In genomic region chr5:118438016-118438415, GRCm38 (mm10) we compare ENCODE assay signal across 17 mouse cellular contexts.
DNase-seq lines count a peak whose midpoint lies in the region; TF ChIP-seq lines count a peak whose summit lies in the region.
"Had no signal": no experiment of that assay in that cellular context is flagged by ENCODE, and none has a peak within 500 bp of the region (broad histone marks: within the 10 kb centered on the region; RNA-seq: fewer than 3 reads in every experiment).

No protein-coding gene starts in this region.

- H3K4me3 ChIP-seq in gastrocnemius, adult 2 months, result no peak overlapping the region
- H3K4me3 ChIP-seq: heart, embryonic 15.5 days; lung, embryonic 15.5 days; midbrain, embryonic 10.5 days had no signal

- intact Hi-C loops in gastrocnemius, adult 2 months (cut with DNase I), result no loop called here

- DNase-seq in adrenal gland, postnatal 10 days, result peak; percentile 19
- DNase-seq in adrenal gland, adult 18-20 months (ENCODE audit: low spot score in 2 of 2), result no peak
- peak; percentile 29 for DNase-seq in gastrocnemius, adult 2 months
- no peak for DNase-seq in gastrocnemius, postnatal 25 days
- DNase-seq in lung, postnatal 10 days, result peak; percentile 48
- no peak for DNase-seq in lung, postnatal 25 days (ENCODE audit: low spot score)
- peak; percentile 71 for DNase-seq in adipocyte (ENCODE audit: low spot score)
- DNase-seq in kidney, adult 8-10 months, result no peak
- DNase-seq: cerebellum, postnatal 25 days; heart, adult 11 months; left cerebral cortex, postnatal 4 days; retina, postnatal 1 day; thymus, adult 2 months had no signal

- no peak overlapping the region for H3K27ac ChIP-seq in gastrocnemius, adult 2 months
- H3K27ac ChIP-seq: heart, embryonic 15.5 days; kidney, postnatal 0 days; lung, embryonic 15.5 days; midbrain, embryonic 10.5 days had no signal

- no peak for TF ChIP-seq CTCF in gastrocnemius, adult 2 months (IDR thresholded peaks at IDR 0.05)

Comparison
In these comparisons a context has a peak if more than half of its experiments do, and no peak if none do; other contexts are left out.
1. DNase-seq: peak in adrenal gland, postnatal 10 days (single experiment), gastrocnemius, adult 2 months (single experiment), lung, postnatal 10 days (single experiment) and adipocyte (single experiment); none in adrenal gland, adult 18-20 months (0 of 2), gastrocnemius, postnatal 25 days (single experiment), lung, postnatal 25 days (single experiment) and kidney, adult 8-10 months (0 of 2).